Mouse (Mus musculus) cerebellum, adult 11 months (tissue): ENCODE results near the gene Creb5.

ENCODE experiments used
- DNase-seq: peaks from one replicate; pipeline ENCODE4 v3.0.0; 2022

The Creb5 gene

DNA sequence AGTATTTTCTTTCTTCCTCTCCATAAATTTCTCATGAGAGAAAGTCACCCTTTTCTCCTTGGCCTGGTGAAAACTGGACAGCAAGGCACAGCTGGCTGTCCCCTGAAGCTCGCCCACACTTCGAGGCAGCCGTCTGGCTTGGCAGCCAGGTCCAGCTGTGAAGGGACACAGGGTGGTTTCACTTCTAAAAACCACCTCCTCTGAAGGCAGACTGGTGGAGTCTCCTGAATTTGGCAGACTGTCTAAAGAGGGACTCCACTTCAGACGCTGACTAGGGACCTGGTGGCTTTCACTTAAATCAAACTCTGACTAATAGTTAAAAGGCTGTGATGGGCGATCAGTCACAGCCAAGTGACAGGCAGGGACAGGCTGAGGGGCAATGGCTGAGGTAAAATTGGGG is 365.6 kb downstream of the Creb5 start:
- DNase-seq: no peak

DNA sequence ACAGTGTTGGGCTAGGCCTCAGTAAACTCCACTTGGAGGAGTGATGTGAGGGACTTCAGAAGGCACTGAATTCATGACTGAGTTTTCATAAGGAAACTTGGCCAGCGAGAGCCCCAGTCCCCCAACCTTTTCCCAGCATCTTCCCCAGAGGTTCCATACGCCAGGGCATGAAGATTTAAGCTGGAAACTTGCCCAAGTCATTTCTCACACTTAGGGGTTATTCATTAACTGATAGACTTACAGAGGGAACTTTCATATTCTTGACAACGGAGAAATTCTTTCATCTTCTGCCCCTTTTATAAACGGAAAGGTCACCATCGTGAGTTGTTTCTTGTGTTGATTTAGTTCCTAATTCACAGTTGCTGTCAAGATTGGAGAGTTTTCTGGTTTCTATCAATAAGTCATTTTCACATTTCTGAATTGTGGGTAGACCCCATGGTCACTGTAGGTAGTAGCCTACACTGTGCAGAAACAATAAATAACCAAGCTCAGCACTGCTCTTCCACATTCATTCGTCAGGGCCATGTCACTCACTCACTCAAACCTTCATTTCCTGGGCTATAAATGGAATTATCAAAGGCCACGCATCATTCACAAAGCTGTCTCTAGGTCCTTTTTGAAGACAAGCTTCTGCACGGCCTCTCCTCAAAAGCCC is 366.8 kb downstream of the Creb5 start:
- no peak for DNase-seq

DNA sequence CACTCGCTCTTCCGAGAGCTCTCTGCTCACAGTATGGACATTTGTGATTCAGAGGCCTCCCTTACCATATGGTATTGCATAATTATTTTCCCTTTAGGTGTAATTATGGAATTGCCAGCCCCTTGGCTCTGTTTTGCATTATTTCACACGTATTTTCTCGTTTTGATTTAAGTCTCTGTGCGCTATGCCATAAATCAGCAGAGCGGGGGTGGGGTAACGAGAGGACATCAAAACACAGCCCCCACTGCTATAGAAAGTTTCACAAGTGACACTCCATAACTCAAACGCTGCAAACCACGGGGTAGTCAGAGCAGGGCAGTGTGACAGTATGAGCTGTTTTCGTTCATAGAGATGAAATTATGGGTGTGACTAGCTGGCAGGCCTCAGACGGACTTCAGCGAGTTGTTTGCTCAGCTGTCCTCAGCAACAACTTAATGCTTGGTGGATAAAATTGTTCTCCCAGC is 367.3 kb downstream of the Creb5 start:
- no peak for DNase-seq

DNA sequence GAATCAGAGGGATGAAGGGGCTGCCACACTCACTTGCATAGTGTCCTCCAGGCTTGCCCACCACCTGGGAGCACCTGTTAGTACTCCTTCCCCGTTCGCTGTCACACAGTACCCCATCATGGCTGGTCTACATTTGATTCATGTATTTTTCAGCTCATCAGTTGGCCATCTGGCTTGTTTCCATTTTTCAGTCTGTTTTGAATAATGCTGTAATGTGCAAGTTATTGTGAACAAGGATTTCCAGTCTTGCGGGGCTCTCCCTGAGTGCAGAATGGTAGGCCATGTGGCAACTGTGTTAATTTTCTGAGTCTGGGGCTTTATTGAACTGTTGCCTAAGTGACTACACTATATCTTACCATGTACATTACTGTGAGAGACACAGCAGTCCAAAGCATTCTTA is 369.4 kb downstream of the Creb5 start:
- DNase-seq: no peak

DNA sequence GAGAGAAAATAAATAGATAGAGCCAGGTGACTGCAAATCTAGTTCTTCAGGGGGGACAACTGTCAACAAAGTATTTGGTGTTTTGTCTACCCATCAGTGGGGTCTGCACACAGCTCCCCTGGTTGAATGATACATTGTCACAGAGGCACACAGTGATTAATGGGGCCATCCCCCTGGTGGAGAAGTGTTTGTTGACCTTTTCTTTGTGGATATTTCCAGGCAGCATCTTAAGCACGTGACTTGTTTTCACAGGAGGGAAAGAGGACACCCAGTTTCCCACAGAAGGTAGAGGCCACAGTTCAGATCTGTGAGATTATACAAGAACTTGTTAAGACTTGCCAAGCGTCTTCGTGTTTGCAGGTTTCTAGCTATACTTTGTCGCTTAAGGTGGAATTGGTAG is 370.4 kb downstream of the Creb5 start:
- no peak for DNase-seq

DNA sequence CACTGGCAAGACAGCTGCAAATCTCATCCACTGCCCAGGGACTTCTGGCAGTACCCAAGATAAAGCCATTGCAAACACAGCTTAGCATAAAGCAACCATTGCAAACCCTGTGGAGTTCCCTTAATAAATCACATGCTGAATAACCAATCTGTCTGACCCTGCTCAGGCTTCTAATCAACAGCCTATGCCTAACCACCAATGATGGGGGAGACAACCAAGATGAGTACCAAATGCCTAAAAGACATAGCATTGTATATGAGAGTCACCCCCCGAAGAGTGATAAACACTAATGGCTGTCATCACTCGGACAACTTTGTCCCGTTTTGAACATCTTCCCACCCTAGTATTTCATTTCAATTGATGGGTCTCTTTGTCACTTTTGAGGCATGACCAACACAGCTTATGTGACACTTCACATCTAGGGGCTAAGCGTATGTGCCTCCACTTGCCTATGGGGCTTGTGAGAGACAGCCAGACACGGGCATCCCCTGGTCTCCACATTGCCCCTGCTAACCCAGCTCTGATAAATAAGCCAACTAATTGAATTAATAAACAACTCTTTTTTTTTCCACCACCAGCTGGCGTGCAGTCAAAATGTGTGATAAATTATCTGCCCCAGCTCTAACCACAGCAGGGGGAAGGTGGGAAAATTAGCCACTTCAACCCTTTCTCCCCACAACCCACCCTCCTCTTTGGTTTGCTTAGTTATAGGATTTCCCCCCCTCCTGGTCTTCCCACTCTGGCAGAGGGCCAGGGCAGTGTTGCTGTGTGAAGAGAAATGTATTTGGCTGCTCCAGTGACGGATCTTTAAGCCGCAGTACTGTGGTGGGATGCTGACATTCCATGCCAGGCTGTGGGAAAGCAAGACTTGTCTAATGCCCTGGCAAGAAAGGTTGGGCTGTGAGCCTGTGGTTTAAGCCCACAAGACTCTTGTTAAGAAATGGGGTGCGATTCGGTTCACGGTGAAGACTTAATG is 376.1 kb downstream of the Creb5 start:
- no peak for DNase-seq

DNA sequence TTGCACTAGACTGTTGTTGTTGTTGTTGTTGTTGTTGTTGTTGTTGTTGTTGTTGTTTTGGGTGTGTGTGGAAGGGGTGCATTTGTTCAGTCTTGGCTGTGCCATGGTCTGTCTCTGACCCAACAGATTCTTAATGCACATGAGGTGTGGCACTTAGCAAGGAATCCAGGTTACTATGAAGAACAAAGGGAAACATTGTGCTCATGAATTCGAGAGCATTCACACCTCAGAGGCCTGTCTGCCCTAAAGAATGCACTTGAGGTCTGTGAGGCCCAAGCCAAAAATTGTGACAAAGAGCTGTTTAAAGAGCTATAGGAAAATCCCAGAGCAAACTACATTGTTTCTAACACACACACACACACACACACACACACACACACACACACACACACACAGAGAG is 377.7 kb downstream of the Creb5 start:
- no peak for DNase-seq

DNA sequence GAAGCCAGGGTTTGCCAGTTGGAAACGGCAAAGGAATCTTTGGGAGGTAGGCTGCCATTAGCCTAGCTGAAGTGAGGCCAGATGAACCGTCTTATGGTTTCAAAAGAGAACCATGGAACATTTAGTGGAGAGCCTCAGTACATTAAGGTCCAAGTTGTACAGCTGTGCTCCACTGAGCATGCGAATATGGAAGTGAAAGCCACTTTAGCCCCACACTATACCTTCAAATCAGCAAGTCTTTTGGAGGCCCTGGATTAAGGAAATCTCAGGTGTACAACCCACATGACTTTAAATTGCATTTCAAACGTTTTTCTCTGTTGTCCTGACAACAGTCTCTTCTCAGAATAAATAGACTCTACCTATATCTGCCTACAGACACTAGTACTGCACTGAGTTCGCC is 379.4 kb downstream of the Creb5 start:
- DNase-seq: no peak

DNA sequence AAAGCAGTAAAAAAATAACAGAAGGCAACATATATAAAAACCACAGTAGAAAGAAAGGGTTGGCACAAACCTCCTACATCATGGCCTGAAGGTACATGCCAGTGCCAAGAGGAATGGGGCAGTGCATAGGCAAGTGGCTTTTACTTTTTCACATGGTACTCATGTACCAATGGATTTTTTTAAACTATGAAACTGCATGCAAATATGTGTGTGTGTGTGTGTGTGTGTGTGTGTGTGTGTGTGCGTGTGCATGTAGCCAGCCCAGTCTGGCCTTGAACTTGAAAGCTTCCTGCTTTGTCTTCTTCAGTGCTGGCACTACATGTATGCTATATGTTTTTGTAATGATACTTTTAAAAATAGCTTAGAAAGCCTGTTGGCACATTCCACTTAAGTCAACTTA is 391.2 kb downstream of the Creb5 start:
- DNase-seq: no peak

DNA sequence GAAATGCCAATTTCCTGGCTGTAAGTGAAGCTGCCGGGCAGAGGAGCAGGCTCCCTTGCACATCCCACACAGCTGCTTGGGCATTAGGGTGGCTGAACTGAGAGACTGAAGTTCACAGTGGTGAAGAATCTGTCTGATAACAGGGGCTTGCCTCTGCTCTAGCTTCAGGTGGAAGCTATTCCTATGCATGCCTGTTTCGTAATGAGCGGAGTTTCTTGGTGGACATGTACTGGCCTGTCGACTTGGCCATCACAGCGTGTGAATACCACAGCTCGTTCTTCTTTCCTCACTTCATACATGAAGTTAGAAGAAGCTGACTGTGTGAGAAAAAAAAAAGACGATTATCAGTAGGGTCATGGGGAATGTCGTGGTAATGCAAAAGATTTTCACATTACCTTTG is 393.0 kb downstream of the Creb5 start:
- DNase-seq: no peak

DNA sequence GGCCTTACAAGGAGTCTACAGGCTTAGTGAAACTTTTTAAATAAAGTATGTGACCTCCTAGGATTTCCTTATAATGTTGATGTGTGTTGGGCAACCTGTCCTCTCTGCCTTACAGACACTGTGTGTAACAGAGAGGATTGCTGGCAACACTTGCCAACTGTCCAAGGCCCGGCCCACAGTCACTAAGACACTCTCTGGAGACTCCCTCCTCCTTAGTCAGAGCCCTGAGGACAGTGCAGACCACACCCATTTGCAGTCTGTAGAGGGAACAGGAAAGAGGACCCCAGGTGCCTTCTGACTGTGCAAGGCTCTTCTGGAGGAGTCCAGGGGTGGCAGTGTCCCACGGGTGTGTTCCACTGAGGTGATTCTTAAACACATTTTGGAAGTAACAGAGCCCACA is 397.3 kb downstream of the Creb5 start:
- no peak for DNase-seq

DNA sequence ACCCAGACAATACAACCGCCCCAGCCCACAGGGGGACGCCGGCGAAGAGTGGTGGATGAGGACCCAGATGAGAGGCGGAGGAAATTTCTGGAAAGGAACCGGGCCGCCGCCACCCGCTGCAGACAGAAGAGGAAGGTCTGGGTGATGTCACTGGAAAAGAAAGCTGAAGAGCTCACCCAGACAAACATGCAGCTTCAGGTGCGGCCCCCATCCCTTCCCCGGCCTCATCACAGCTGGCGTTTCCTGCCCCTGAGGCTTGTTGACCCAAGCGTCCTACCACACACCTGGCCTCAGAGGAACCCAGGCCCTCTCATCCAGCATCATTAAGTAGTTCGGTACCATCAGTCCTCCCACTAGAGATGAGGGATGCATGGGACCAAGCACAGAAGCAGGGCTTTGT is 398.3 kb downstream of the Creb5 start:
- no peak for DNase-seq

DNA sequence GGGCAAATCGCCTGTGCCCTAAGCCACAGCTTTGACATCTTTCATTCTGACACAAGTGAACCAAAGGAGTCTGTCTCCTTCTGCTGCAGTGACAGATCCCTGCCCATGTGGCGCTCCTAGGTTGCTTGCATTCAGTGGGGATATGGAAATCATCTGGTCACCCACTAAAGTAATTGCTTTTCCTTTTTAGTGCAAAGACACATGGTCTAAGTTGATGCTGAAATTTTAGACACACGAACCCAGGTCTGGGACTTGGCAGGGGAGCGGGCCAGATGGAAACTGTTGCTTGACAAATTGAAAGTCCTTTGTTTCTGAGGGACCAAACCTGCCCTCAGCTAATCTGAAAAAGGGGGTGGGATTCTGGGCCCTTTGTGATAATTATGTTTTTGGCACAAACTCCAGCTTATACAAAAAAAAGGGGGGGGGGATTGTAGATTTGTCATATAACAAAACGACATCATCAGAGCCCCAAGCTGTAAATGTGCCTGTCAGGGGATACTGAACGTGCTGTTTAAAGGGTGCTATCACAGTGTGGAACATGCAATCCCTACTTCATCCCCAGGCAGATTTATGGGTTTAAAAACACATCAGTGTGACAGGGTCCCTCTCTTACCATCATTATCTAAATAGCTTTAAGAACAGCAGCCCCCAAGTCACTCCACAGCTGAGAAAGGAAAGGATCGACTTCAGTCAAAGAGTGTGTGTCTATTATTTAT is 401.9 kb downstream of the Creb5 start:
- DNase-seq: no peak

DNA sequence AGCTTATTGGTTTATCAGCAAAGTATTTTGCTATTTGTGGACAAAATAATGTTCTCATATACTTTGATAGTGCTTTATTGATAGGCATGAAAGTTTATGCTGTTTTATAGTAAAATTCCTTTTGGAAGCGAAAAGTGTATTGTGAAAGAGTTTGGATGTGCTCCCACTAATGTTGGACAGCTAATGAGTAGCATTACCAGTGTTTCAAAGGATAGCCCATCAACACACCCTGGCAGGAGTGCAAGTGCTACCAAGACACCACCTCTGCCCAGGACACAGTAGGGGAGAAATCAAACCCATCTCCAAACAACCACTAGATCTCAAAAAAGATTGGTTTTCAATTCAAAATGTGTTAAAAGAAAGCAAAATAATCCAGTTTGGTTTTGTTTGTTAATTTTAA is 403.9 kb downstream of the Creb5 start:
- no peak for DNase-seq

DNA sequence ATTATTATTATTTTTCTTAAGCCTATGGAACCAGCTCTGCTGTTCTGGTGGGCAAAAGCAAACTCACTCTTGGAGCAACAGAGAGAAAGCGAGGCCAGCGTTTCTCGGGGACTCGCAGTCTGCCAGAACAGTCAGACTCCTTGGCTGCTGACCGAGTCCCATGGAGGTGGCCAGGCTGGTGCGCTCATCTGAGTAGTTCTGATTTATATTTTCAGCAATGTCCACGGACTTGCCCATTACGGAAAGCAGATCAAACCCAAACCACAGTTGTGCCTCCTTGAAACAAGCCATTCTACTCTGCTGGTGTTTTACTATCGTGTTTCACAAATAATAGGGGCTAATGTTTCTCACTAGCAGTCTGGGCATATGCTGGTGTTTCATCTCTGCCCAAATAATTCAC is 408.1 kb downstream of the Creb5 start:
- DNase-seq: peak; percentile 26

DNA sequence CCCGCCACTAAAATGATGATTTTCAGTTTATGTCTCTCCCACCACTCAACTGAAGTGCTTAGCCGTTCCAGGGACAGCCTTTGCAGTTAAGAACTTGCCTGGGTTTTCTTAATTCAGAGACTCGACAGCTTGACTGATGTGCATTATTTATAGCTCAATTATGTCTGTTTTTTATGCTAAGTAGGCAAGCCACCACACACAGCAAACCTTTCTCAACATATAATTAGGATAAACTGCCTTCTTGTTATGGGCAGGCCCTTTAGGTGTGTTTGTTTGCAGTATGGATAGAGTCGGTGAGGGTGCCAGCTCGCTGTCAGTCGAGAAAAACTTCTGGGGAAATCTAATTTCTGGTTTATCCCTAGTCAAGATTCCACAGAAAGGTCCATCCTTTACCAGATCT is 409.4 kb downstream of the Creb5 start:
- DNase-seq: no peak

DNA sequence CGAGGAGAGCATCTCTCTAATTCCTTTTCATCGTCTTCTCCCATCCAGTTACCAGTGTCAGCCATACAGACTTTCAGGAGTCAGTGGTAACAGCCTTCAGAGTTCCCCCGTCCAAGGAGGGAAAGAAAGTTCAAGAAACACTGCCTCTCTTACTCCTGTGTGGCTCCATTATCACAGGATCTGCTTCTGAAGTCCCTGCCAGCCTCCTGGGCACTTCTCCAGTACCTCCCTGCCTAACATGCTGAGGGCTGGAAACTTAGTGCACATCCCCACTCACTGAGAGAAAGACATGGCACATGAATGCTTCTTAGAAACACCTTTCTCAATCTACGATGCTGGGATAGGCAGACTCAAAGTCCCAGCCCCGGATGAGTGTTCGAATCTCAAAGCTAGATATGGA is 409.9 kb downstream of the Creb5 start:
- DNase-seq: no peak

DNA sequence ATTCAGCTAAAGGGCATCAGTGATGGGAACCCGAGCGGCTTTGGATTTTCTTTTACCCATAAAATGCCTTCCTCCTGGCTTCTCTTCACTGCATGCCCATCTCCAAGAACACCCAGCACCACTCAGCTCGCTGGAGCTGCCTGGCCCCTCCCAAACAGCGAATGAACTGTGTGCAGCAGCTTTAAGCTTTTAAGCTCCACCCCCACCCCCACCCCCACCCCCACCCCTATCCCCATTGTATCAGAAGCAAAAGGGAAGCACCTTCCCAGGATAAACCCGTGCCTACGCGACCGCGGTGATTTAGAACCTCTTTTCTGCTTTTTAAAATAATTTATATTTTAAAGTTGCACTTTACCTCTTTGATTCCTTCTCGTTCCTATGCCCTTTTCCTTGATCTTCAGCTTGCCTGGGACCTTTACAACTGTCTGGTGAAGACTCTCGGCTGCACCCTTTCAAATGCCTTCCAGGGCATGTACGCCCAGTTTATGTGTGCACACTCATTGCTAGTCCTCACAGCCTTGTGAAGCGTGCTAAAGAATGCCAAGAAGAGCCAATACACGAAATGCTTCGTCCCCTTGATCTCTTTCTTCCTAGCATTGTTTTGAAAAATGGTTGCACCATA is 411.2 kb downstream of the Creb5 start:
- no peak for DNase-seq

DNA sequence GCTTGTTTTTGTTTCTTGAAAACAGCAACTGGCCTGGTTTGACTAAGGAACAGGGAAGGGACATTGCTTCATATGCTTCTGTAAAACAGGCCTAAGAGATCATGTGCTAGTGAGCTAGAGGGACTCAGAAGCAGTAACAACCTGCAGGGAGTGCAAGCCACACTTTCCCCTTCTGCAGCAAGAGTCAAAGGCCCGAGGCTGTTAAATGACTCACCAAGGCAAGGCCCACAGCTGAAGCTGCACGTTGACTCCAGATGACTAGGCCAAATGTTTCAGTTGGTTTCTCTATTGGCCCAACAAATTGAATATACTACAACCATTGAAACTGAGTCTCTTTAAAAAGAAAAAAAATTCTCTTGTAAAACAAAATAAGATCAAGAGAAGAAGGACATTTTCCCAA is 417.4 kb downstream of the Creb5 start:
- DNase-seq: no peak

DNA sequence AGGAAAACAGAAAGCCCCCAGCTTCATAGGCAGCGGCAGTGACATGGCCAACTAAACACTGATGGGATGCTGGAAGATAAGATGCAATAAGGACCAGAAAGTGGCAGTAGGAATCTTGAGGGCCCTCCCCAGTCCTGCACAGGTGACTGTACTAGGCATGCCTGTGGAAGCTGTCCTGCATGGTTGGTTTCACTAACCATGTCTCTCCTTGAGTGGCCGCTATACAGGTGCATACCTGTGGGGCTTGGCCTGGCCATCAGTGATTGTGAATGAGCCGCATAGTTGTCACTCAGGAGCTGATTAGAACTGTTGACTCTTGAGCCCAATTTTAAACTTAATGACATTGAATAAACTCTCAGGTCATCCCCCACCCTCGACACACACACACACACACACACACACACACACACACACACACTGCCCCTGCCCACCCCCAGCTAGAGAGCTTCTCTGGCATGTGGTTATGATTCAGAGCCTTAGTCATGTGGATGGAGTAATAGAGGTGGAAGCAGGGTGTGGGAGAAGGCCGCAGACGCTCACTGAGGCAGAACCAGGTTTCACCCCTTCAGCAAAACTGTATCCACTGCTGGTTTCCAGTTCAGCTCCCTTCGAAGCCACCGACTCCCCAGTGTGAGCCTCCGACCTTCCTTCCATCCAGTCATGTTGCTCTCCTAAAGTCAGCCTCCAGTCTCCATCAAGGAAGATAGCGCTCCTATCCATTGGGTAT is 419.7 kb downstream of the Creb5 start:
- DNase-seq: no peak

DNA sequence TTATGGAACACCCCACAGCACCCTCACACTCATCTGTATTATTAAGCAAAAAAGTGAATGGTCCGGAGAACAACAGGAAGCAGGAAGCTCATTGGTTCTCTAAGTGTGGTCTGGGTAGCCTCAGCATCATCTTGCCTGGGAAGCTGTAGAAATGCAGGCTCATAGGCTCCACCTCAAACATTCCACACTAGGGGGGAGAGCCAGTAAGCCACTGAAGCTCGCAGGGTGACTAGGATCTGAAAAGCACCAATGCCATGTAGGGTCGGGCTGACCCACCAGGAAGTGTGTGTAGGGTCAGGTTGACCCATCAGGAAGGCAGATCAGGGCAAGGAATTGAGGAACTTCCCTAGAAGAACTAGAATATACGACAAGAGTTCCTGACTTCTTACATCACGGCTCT is 420.7 kb downstream of the Creb5 start:
- DNase-seq: no peak

DNA sequence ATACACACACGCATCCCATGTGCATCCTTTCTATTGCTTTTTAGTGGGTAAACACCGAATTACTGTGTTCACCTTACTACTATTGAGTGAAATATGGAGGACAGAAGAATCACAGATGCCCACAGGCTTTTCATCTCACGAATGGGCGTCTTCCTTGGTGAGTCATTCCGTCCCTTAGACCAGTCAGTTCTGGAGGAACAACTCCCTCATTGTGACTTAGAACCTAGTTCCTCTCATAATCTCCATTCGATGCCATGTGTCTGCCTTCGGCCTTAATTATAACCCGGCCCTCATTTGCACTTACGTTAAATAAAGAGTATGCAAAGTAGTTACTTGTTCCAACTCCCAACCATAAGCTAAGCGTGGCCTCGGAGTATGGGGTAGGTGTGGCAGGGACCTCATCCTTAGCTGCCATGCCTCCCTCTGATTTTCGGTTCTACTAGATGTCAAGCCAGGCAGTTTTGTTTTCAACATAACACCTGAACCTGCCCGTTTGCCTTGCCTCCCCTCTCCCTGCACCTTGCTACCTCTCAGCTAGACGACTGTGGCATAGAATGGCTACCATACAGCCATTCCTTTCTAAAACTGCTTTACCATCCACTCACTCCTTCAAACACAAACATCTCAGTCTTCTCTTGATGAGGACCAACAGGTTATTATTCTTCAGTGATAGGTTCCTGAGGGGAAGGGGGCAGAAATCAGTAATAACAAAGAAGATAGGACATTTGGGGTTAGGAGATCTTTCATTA is 422.8 kb downstream of the Creb5 start:
- DNase-seq: no peak
